Mouse (Mus musculus) urinary bladder, postnatal 4 days (tissue): Measurements from ENCODE around the gene Kcnip3.

Experiments
- DNase-seq, 2 experiments: peaks; one replicate each; pipeline ENCODE4 v3.0.0; 2021 to 2022; ENCODE audit warnings: low spot score in 2 of 2

Kcnip3 gene

DNA sequence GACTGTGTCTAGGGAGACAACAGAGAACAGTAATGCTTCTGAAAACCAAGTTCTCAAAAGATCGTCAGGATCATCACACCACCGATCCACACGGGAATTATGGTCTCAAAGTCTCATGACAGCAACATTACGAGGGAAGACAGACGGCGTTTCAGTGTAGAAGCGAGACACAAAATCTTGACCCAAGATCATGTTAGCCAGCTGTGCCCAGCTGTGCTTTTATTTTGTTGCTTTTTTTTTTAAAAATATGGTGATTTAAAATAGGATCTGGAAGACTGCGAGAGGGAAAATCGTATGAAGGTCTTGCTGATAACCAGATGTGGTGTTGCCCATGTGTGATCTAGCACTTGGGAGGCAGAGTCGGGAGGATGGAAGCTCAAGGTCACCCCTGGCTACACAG lies 51.2 kb downstream of the Kcnip3 start:
- no peak for DNase-seq

DNA sequence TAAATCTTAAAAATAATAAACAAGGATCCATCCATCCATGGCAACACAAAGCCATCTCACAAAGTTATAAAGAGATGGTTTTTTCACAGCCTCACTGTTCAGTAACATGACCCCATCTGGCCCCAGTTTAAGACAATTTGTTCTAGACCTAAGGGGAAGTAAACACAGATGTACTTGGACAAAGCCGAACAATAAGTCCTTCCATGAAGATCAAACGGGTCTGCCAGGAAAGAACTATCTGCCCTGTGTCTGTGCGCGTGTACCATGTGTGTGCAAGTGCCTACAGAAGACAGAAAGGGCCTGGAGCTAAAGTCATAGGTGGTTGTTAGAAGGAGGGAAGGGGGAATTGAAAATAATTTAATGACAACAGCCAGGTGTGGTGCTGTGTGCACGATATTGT lies 51.7 kb downstream of the Kcnip3 start:
- DNase-seq: no peak

DNA sequence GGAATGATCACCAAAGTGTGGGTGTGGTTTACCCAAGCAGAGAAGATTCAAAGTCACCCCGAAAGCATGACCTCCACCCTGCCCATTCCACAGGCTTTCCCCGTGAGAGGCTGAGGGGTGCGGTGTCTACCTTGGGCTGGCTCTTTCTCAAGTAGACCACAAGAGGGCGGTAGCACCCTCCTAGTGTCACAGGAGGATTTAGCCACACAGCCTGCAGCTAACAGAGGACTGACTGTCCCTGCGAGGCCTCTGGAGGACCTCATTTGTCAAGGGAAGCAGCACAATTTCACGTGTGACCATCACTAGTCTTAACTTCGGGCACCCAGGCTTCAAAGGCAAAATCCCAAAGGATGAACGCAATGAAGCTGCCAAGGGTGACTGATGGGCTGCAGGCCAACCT lies 59.6 kb downstream of the Kcnip3 start:
- peak in 1 of 2 experiments; percentile 44 for DNase-seq

- no peak for DNase-seq
Measured at GRCm38 (mm10) chr2:127461351-127461750, 60.5 kb downstream of the Kcnip3 start.

DNA sequence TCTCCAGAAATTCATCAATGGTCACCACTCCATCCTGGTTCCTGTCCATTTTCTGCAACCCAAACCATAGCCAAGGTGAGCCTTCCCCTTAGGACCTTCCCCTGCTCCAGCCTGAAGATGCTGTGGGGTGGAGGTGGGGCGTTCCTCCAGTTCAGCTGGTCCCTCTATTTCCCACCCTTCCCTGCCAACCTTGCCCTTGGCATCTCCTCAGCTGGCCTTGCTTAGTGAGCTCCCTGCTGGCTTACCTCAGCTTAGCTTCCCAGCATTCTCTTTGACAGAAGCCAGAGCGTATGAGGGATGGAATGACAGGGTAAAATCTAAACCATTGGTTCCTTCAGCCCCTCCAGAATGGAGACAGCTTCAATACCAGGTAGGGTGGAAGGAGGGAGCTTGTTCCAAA lies 62.6 kb downstream of the Kcnip3 start:
- no peak for DNase-seq

DNA sequence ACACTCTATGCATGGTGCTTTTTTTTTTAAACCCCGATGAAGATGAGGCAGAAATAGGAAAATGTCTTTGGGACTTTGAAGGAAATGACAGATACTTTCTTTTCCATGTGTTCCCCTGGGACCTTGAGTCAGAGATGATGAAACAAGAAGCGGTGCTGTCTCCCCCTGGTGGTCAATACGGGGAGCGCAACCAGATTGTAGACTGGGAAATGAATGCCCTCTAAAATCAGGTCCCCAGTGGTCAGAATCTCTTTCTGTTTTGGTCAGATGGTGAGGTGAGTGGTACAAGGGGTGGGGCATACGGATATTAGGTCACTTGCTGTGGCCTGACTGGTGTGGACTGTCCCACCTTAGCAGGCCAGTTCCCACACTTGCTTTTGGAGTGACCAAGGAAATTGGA lies 68.1 kb downstream of the Kcnip3 start:
- peak; percentile 40 to 79 for DNase-seq

DNA sequence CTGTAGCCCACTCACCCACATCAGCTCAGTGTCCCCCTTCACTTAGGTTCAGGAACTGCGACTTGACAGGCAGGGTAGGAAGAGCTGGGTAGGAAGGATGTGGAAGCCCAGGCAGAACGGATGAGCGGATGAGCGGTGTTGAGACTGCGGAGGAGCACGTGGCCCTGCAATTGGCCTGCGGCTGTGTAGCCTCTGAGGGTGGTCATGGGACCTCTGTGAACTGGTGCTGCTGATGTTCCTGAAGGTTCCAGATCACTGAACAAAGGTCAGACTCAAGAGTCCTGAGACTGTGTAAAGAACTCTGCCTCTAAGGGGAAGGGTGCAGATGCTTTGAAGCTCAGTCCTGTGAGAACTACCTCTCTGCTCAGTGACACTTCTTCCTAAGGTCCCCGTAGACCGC lies 68.8 kb downstream of the Kcnip3 start:
- no peak for DNase-seq

DNA sequence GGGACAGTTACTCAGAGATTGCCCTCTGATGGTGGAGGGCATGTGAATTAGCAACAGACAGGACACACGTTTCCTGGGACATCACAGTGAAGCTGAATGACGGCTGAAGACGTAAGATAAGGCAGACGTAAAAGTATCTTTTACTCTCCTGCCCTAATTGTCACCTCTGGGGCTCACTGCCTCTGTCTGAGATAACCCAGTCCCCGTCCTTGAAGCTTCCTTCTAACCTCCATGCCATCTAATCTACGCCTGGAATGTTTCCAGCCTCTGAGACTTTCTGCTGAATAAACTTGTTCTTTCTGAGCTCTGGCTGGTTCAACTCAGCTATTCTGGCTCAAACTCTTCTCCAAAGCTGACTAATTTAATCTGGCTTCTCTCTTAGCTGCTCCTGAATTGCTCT lies 70.1 kb downstream of the Kcnip3 start:
- DNase-seq: no peak

DNA sequence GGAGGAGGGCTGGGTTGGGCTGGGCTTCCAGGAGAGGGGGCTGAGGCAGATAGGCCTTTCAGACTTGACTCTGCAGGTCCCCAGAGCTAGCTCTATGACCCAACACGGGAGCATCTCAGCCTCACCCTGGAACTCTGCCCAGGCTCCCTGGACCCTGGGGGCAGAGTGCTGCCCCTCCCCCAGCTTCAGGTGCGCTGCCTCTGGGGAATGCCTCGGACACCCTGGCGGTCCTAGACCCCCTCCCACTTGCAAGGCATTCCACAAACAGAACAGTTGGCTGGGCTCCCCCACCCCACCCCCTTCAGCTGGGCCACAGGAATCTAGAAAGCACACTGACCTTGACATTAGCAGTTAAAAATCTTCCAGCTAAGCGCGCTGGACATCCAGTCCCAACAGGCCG lies 72.2 kb downstream of the Kcnip3 start:
- no peak for DNase-seq

- no peak for DNase-seq
Measured at GRCm38 (mm10) chr2:127446847-127447246, 75.0 kb downstream of the Kcnip3 start.

DNA sequence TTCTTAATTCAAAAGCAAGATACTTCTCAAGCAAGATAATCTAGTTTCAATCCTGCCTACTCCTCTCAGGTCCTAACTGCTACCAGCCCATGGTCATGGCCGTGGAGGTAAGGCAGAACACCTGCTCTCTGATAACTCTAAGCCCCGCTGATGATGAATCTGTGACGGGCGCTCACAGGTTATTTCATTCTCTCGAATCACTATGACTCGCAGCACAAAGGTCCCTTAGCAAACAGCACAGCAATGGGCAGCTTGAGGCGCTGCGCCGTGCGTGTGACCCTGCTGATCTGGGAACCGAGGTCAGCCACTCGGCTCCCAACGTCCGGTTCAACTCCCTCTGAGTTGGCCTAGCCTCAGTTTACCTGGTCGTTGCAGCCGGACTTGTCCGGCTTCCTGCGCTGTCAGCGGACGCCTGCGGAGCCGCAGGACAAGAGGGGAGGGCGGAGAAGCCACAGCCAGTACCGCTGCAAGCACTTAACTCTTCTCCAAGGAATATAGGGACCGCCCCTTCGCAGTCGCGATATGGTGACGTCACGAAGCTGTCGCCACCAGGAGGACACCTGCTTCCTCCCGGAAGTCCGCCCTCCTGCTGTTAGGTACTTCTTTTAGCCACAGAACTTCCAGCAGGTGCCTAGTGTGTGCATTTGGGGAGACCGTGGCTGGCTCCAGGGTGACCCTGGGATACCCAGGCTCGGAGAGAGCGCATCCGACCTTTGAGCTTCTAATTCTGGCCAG lies 77.7 kb downstream of the Kcnip3 start, which contains the start of gene Fahd2a:
Fahd2a (minus strand) TSS at position 511 of the 735 bp plus-strand sequence.
- peak; percentile 78 to 88 for DNase-seq

DNA sequence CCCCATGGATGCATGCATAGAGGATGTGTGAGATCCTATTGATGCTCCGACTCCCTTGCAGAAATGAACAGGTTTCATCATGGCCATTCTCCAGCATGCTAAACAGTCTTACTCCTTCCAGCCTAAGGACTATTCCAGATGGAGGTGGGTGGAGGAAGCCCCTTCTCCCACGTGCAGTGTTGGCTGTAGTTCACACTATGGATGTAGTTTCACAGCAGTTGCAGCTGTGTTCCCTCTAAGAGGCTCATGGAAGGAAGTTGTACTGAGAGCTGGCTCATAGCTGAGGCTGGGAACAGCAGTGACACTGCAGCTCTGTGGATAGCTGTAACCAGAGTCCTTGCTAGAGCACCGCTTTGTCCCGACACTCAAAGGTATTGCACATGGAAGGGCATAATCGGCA lies 84.2 kb downstream of the Kcnip3 start:
- no peak for DNase-seq

DNA sequence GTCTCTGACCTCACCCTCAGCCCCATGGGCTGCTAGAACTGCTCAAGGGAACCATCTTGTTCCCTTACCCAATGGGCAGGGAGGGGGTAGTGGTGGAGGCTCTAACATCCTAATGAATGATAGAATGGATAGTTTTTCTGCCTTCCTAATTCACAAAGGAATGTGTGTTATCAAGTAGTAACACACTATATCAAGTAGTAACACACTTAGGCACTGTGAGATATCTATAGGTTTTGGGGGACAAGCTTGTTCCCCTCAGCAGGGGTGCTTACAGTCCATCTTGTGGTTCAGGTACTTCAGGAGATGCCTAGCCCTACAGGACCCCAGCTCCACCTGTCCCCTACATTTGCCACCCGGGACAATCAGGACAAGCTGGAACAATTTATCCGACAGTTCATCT lies 86.3 kb downstream of the Kcnip3 start:
- no peak for DNase-seq

DNA sequence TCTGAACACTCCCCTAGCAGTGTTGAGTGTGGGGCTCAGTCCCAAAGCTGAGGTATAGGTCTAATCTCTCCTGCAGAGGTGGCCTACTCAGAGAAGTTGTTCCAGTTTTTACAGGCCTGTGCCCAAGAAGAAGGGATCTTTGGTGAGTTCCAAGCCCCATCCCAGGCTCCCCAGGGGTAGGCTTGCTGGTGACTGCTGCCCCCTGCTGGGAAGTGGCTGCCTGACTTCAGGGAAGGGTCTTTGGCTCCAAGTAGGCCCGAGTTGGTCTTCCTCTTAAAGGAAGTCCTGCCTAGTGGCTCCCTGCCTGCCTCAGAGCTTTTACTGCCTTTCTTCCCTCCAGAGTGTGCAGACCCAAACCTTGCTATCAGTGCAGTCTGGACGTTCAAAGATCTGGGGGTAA lies 86.8 kb downstream of the Kcnip3 start:
- no peak for DNase-seq

DNA sequence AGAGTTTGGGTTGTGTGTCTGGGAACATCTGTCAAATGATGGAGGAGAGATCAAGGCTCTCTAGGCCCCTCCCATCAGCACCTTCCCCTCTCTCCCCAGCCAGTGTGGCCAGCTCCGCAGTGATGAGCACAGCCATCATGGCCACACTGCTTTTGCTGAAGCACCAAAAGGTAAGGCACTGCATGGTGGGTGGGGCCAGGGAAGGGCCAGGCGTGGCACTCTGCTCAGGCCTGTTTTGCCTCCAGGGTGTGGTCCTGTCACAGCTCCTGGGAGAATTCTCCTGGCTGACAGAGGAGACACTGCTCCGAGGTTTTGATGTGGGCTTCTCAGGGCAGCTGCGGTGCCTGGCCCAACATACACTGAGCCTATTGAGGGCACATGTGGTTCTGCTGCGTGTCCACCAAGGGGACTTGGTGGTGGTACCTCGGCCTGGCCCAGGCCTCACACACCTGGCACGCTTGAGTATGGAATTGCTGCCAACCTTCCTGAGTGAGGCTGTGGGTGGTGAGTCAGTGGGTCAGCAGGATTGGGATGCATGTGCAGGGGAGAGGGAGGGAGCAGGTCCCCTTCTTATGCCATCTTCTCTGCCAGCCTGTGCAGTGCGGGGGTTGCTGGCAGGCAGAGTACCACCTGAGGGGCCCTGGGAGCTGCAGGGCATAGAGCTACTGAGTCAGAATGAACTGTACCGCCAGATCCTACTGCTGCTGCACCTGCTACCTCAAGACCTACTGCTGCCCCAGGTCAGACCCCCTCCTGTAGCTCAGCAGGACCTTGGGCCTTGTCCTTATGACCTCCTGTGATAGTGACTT lies 88.2 kb downstream of the Kcnip3 start:
- DNase-seq: no peak

- peak in 1 of 2 experiments; percentile 25 for DNase-seq
Measured at GRCm38 (mm10) chr2:127430238-127430637, 91.7 kb downstream of the Kcnip3 start.

DNA sequence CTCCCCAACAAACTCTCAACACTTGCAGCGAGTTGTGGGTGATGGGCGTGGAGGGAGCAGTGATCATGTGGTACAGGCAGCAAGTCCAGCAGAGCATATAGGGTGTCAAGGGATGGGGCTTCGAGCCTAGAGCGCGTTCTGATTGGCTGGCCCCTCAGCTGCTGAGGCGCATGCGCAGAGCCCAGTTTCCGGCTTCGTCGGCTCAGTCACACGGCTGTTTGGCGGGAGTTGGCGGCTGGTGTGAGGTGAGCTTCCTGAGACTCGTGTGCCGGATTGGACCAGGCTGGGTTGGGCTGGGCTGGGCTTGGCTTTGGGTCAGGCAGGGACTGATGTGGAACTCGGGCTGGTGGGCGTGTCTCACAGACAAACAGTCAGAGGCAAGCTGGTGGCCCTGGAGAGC lies 96.9 kb downstream of the Kcnip3 start, which contains the start of gene Gpat2:
Gpat2 (plus strand) TSS at position 223 of the 400 bp plus-strand sequence.
- peak in 1 of 2 experiments; percentile 23 for DNase-seq

DNA sequence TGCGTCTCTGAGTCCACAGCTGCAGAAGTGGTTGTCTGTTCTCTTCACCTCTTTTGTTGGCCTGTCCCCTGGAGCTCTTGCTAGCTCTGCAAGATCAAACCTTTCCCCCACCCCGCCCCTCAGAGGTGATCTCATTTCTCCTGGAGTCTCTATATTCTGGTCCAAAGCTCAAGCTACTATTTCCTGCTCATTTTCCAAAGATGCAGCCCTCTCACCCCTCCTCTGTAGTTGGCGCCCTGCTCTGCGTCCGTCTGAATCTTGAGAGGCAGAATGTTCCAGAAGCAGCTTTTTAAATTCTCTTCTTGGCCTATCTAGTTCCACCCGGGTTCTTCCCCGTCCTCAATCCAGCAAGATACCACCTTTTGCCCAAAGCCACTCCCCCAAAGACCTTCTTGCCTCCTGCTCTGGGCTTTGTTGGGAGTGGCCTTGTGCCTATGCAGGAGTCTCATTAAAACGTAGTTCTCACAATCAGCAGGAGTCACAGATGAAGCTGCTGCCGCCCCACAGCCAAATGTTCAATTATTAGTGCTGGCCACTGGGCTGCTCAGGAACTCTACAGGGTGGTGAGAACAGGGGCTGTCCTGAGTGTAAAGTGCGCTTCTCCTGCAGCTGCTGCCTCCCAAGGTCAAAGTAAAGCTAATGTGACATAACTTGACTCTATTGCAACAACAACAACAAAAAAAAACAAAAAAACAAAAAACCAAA lies 103.5 kb downstream of the Kcnip3 start:
- no peak for DNase-seq

DNA sequence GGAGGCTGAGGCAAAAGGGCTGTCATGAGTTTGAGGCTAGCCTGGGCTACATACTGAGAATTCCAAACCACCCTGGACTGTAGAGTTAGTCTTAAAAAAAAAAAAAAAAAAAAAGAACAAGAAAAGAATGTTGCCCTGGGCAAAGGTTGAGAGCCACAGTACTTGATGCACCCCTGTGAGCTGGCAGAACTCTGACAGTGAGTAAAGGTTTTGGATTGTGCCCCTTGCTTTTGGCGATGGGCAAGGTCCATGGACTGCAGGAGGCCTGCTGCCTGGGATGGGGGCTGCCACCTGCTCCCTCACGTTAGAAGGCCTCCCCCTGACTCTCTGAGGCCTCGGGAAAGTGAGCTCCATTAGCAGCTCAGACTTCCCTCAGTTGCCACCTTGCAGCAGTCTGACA lies 105.2 kb downstream of the Kcnip3 start:
- no peak for DNase-seq

GRCm38 (mm10) chr2:127415806-127416205 lies 106.1 kb downstream of the Kcnip3 start:
- DNase-seq: no peak

GRCm38 (mm10) chr2:127411126-127411525 lies 110.8 kb downstream of the Kcnip3 start:
- no peak for DNase-seq
